Mouse (Mus musculus) heart, embryonic 15.5 days (tissue): ENCODE measurements at regions not wholly inside any gene's neighbourhood (a gene's known extent, or its start where the extent isn't known, plus 50 kb on each side); places are given as distances from the start of the nearest gene placed in this dataset.
A peak's percentile ranks its signal among the peaks of the same experiment; 100 is the strongest.

ENCODE experiments used
- ATAC-seq: fragments of 200-750 bp; cut with Nextera tagmentation; replicated peaks from 2 replicates; pipeline ENCODE4 v1.8.0; 2017; ENCODE audit warnings: low read depth, moderate TSS enrichment; ENCODE audit not compliant: insufficient number of reproducible peaks, insufficient read depth, low FRiP score
- H3K27ac ChIP-seq: fragments of 300-500 bp; sonication (generic); 2 replicates; pipeline ENCODE4 v1.5.1; 2015; ENCODE audit warnings: mild to moderate bottlenecking, inconsistent platforms
- H3K27me3 ChIP-seq: fragments of 300-500 bp; sonication (generic); 2 replicates; pipeline ENCODE4 v1.6.1; 2015; ENCODE audit warnings: inconsistent platforms
- H3K36me3 ChIP-seq: fragments of 300-500 bp; sonication (generic); 2 replicates; pipeline ENCODE4 v1.6.1; 2015; ENCODE audit warnings: mild to moderate bottlenecking, inconsistent platforms
- H3K4me1 ChIP-seq: fragments of 300-500 bp; sonication (generic); replicated peaks from 2 replicates; pipeline ENCODE4 v1.6.1; 2015; ENCODE audit warnings: inconsistent platforms
- H3K4me2 ChIP-seq: fragments of 300-500 bp; sonication (generic); 2 replicates; pipeline ENCODE4 v1.6.1; 2015; ENCODE audit warnings: inconsistent platforms, mild to moderate bottlenecking, moderate library complexity
- H3K4me3 ChIP-seq: fragments of 300-500 bp; sonication (generic); 2 replicates; pipeline ENCODE4 v1.5.1; 2015; ENCODE audit warnings: mild to moderate bottlenecking, inconsistent platforms
- H3K9ac ChIP-seq: fragments of 300-500 bp; sonication (generic); 2 replicates; pipeline ENCODE4 v1.6.1; 2015; ENCODE audit warnings: mild to moderate bottlenecking, inconsistent platforms
- H3K9me3 ChIP-seq: fragments of 300-500 bp; sonication (generic); replicated peaks from 2 replicates; pipeline ENCODE4 v1.6.1; 2016; ENCODE audit warnings: inconsistent platforms
- WGBS: fragments of 180-500 bp; shearing (Covaris S2); methylation state at CpG from one replicate; pipeline ENCODE4 v1.1.7; 2015; ENCODE audit warnings: mixed read lengths; 5-methylcytosine and 5-hydroxymethylcytosine counted together

DNA sequence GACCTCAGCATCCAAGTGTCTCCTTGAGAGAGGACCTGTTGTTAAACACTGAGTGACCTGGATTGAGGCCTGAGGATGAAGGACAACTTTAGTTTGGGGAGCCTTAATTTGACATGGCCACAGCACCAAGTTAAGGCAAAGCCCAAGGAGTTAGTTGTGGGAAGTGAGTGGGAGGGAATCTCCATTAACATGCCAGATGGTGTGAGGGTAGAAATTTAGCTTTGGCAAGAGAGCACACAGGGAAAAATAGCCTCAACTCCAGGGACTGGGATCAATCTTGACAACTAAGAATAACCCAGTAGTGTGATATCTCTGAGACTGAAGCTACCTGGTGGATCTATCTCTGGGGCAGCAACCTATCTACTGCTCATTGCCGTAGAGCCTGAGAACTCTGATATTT lies 105.4 kb downstream of the Ahr start:
- Histone ChIP-seq H3K9me3 (no peaks in the 10 kb centered on the region), H3K9ac (no peak overlapping the region), H3K4me3 (no peak overlapping the region), H3K27ac (no peak overlapping the region), H3K36me3 (no peaks in the 10 kb centered on the region), H3K27me3 (no peaks in the 10 kb centered on the region), H3K4me1 (no peaks in the 10 kb centered on the region), H3K4me2 (no peak overlapping the region)
- WGBS: 81% methylated on average over 1 of the region's 1 CpGs
- ATAC-seq: no peak

GRCm38 (mm10) chr12:35419206-35419605 lies 115.6 kb downstream of the Ahr start:
- no peaks in the 10 kb centered on the region for H3K4me1 ChIP-seq
- ATAC-seq: no peak
- WGBS: 87% methylated on average over 2 of the region's 2 CpGs
- no peaks in the 10 kb centered on the region for H3K27me3 ChIP-seq
- no peak overlapping the region for H3K4me2 ChIP-seq
- no peak overlapping the region for H3K9ac ChIP-seq
- no peaks in the 10 kb centered on the region for H3K9me3 ChIP-seq
- H3K27ac ChIP-seq: no peak overlapping the region
- H3K4me3 ChIP-seq: no peak overlapping the region
- H3K36me3 ChIP-seq: no peaks in the 10 kb centered on the region

DNA sequence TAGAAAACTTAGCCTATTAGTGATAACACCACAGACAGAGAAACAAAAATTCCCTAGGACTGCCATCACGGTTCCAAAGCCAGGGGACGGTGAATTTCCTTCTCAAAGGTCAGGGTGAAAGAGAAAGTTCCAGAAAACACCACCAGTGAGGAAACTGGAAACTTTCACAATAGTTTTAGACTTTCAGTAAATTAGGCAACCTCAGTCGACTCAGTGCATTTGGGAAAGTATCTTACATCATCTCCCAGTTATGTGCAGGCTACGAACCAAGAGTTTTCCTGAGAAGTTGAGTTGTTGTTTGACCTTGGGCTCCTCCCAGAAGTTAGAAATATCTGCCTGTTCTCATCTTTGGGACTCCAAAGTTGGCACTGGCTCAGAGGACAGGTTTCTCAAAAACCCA lies 116.9 kb downstream of the Ahr start:
- H3K27me3 ChIP-seq: no peaks in the 10 kb centered on the region
- H3K9me3 ChIP-seq: no peaks in the 10 kb centered on the region
- 57% methylated on average over 4 of the region's 4 CpGs for WGBS
- H3K9ac ChIP-seq: no peak overlapping the region
- no peaks in the 10 kb centered on the region for H3K36me3 ChIP-seq
- no peak for ATAC-seq
- H3K4me1 ChIP-seq: no peaks in the 10 kb centered on the region
- no peak overlapping the region for H3K4me2 ChIP-seq
- H3K4me3 ChIP-seq: no peak overlapping the region
- H3K27ac ChIP-seq: no peak overlapping the region

DNA sequence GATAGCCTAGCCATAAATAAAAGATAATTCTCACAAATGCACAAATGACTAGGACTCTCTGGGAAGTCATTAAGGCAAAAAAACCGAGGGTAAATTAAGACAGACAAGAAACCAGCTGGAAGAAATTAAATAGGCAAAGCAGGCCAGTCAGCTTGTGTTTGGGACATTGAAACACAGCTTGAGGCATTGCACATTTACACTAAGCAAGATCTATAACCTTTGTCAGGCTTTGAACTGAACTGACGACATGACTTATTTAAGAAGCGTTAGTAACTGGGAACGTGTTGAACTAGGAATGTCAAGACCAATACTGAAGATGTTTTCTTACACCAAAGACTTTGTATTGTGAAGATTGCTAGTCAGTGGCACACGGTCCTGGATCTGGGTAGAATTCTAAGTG lies 118.3 kb downstream of the Ahr start:
- H3K4me3 ChIP-seq: no peak overlapping the region
- H3K27ac ChIP-seq: no peak overlapping the region
- no peaks in the 10 kb centered on the region for H3K36me3 ChIP-seq
- H3K9me3 ChIP-seq: no peaks in the 10 kb centered on the region
- H3K27me3 ChIP-seq: no peaks in the 10 kb centered on the region
- no peak overlapping the region for H3K9ac ChIP-seq
- H3K4me1 ChIP-seq: no peaks in the 10 kb centered on the region
- ATAC-seq: no peak
- H3K4me2 ChIP-seq: no peak overlapping the region
- 71% methylated on average over 5 of the region's 5 CpGs for WGBS

- no peaks in the 10 kb centered on the region; the same call in 1 of the 2 replicates for H3K4me1 ChIP-seq
- H3K36me3 ChIP-seq: no peaks in the 10 kb centered on the region
- H3K27ac ChIP-seq: no peak overlapping the region
- H3K9ac ChIP-seq: no peak overlapping the region
- no peak overlapping the region for H3K4me2 ChIP-seq
- 71% methylated on average over 3 of the region's 3 CpGs for WGBS
- no peaks in the 10 kb centered on the region for H3K9me3 ChIP-seq
- ATAC-seq: no peak
- no peak overlapping the region for H3K4me3 ChIP-seq
- no peaks in the 10 kb centered on the region for H3K27me3 ChIP-seq
Observed at GRCm38 (mm10) chr12:35412715-35413114, 122.1 kb downstream of the Ahr start.

GRCm38 (mm10) chr12:35408461-35408860 lies 126.4 kb downstream of the Ahr start:
- 42% methylated on average over 3 of the region's 3 CpGs for WGBS
- Histone ChIP-seq H3K4me3 (no peak overlapping the region), H3K27ac (peak overlapping the region; percentile 64), H3K27me3 (no peaks in the 10 kb centered on the region), H3K4me2 (no peak overlapping the region), H3K9ac (no peak overlapping the region), H3K4me1 (no peaks in the 10 kb centered on the region; the same call in 1 of the 2 replicates), H3K9me3 (no peaks in the 10 kb centered on the region), H3K36me3 (no peaks in the 10 kb centered on the region)
- ATAC-seq: no peak; the same call in 1 of the 2 replicates

GRCm38 (mm10) chr12:35408044-35408443 lies 126.8 kb downstream of the Ahr start:
- no peak overlapping the region for H3K27ac ChIP-seq
- 59% methylated on average over 3 of the region's 3 CpGs for WGBS
- no peak for ATAC-seq
- no peaks in the 10 kb centered on the region; the same call in 1 of the 2 replicates for H3K4me1 ChIP-seq
- H3K27me3 ChIP-seq: no peaks in the 10 kb centered on the region
- H3K36me3 ChIP-seq: no peaks in the 10 kb centered on the region
- no peak overlapping the region for H3K4me3 ChIP-seq
- H3K4me2 ChIP-seq: no peak overlapping the region
- H3K9ac ChIP-seq: no peak overlapping the region
- no peaks in the 10 kb centered on the region for H3K9me3 ChIP-seq

- no peak overlapping the region for H3K9ac ChIP-seq
- no peaks in the 10 kb centered on the region for H3K4me1 ChIP-seq
- H3K27me3 ChIP-seq: no peaks in the 10 kb centered on the region
- H3K36me3 ChIP-seq: no peaks in the 10 kb centered on the region
- WGBS: 49% methylated on average over 2 of the region's 2 CpGs
- H3K9me3 ChIP-seq: no peaks in the 10 kb centered on the region
- no peak for ATAC-seq
- H3K27ac ChIP-seq: no peak overlapping the region
- no peak overlapping the region for H3K4me3 ChIP-seq
- H3K4me2 ChIP-seq: no peak overlapping the region
Observed at GRCm38 (mm10) chr12:35401853-35402252, 133.0 kb downstream of the Ahr start.

DNA sequence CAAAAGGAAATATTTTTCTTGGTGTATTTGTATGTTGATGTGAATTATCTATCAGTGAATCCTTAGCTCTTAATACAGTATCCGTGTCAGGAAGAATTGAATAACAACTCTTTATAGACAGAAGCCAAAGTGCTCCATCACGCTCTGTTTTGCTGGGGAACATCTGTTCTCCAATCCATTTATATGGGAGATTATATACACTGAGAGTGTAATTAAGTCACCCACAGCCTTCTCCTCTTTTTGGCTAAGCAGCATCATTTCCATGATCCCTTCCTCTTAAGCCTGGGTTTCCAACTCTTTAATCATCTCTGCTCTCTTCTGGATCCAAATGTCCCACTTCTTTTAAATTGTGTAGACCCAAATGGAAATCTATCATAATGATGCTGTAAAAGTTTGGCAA lies 133.6 kb downstream of the Ahr start:
- no peaks in the 10 kb centered on the region for H3K27me3 ChIP-seq
- ATAC-seq: no peak
- H3K27ac ChIP-seq: no peak overlapping the region
- 84% methylated on average over 2 of the region's 2 CpGs for WGBS
- H3K36me3 ChIP-seq: no peaks in the 10 kb centered on the region
- no peaks in the 10 kb centered on the region for H3K9me3 ChIP-seq
- H3K4me1 ChIP-seq: no peaks in the 10 kb centered on the region
- no peak overlapping the region for H3K4me3 ChIP-seq
- no peak overlapping the region for H3K4me2 ChIP-seq
- no peak overlapping the region for H3K9ac ChIP-seq

DNA sequence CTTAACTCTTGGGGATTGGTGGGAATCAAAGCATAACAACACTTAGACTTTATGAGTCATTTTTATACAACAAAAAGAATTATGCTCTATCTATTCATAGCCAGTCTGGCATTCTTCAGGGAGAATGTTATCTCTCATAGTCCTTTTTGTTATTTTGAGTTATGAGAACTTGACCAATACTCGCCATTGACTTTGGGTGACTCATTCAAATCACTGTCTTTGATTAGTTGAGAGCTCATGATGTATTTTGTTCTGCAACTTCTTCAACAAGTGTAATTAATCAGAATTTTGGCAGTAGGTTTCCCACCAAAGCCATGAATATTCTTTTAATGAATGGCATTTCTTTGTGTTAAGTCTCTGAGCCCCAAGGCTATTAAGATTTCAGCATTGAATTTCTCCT lies 139.6 kb downstream of the Ahr start:
- Histone ChIP-seq H3K27me3 (no peaks in the 10 kb centered on the region), H3K27ac (no peak overlapping the region), H3K4me2 (no peak overlapping the region), H3K9ac (no peak overlapping the region), H3K9me3 (no peaks in the 10 kb centered on the region), H3K4me1 (no peaks in the 10 kb centered on the region), H3K4me3 (no peak overlapping the region), H3K36me3 (no peaks in the 10 kb centered on the region)
- no peak for ATAC-seq
- 71% methylated on average over 1 of the region's 1 CpGs for WGBS

DNA sequence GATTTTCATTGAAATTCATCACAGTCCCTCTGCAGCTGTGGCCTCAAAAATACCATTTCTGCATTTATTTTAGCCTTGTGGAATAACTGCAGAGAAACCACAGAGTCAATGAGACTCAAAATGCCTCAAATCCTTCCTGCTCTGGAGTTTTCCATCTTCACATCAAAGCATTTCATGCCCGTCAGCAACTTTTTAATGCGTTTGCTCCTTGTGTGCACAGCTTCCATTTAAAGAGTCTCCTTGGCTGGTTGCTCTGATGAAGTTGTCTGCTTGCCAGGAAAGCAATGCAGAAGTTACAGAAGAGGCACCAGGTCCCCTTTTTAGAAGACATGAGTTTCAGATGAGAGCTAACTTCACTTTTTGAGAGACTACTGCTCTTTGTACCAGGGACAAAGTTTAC lies 142.7 kb downstream of the Ahr start:
- 41% methylated on average over 2 of the region's 2 CpGs for WGBS
- no peak overlapping the region for H3K9ac ChIP-seq
- no peaks in the 10 kb centered on the region for H3K9me3 ChIP-seq
- H3K27ac ChIP-seq: no peak overlapping the region
- no peaks in the 10 kb centered on the region for H3K27me3 ChIP-seq
- H3K4me2 ChIP-seq: no peak overlapping the region
- no peak overlapping the region for H3K4me3 ChIP-seq
- no peak for ATAC-seq
- no peaks in the 10 kb centered on the region for H3K36me3 ChIP-seq
- no peaks in the 10 kb centered on the region for H3K4me1 ChIP-seq

DNA sequence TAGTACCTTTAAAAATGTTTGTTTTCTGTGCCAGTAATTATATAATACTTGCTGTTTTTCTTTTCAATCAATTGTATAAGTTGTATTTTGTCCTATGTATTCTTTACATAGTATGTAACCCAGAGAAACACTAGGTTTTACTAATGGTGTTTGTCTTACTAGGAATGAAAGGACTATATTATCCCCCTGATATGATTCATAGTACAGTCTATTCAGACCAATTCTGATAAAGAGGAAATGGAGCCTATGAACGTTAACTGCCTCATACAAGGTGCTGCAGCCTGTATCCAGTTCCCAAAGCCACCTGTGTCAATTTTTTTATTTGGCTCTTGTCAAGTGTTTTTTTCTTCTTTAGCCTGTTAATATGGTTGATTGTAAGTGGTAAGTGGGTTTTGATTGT lies 144.6 kb downstream of the Ahr start:
- Histone ChIP-seq H3K27me3 (no peaks in the 10 kb centered on the region), H3K4me2 (no peak overlapping the region), H3K36me3 (no peaks in the 10 kb centered on the region), H3K4me3 (no peak overlapping the region), H3K9me3 (no peaks in the 10 kb centered on the region), H3K9ac (no peak overlapping the region), H3K4me1 (no peaks in the 10 kb centered on the region), H3K27ac (no peak overlapping the region)
- 58% methylated on average over 1 of the region's 1 CpGs for WGBS
- no peak for ATAC-seq

DNA sequence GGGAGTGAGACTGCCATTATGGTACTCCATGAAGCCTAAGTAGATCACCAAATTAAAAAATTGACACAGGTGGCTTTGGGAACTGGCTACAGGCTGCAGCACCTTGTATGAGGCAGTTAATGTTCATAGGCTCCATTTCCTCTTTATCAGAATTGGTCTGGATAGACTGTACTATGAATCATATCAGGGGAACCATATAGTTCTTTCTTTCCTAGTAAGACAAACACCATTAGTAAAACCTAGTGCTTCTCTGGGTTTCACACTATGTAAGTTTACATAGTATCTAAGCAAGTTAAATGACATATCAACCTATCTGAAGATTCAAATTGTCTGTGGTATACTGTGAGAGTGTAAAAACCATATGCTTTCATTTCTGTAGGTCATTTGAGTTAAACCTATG lies 145.0 kb downstream of the Ahr start:
- ATAC-seq: no peak
- no peaks in the 10 kb centered on the region for H3K4me1 ChIP-seq
- H3K9me3 ChIP-seq: no peaks in the 10 kb centered on the region
- no peaks in the 10 kb centered on the region for H3K27me3 ChIP-seq
- no peak overlapping the region for H3K4me2 ChIP-seq
- no peak overlapping the region for H3K4me3 ChIP-seq
- H3K9ac ChIP-seq: no peak overlapping the region
- H3K27ac ChIP-seq: no peak overlapping the region
- H3K36me3 ChIP-seq: no peaks in the 10 kb centered on the region
